Mouse (Mus musculus): ENCODE measurements around the gene Gm10184.
"Not testable (repeated sequence)": the region's sequence is repeated elsewhere in the genome, so short reads cannot be mapped to it uniquely, and the experiment has no call there.

Gene Gm10184

GRCm38 (mm10) chr17:89910349-89910748, at the start of gene Gm10184:
Gene Gm10184, minus strand, starts transcription at chr17:89910449.
- no peak for DNase-seq (ENCODE audit: low spot score)

GRCm38 (mm10) chr17:89933950-89934349, 23.7 kb upstream of the Gm10184 start:
- no peak for DNase-seq (ENCODE audit: low spot score)

GRCm38 (mm10) chr17:89907686-89908085, 2.6 kb downstream of the Gm10184 start:
- no peak for DNase-seq (ENCODE audit: low spot score)

- DNase-seq (ENCODE audit: low spot score), result not testable (repeated sequence)
Observed at GRCm38 (mm10) chr17:89904701-89905100, 5.5 kb downstream of the Gm10184 start.

- no peak for DNase-seq (ENCODE audit: low spot score)
Observed at GRCm38 (mm10) chr17:89902767-89903166, 7.5 kb downstream of the Gm10184 start.

GRCm38 (mm10) chr17:89900610-89901009, 9.6 kb downstream of the Gm10184 start:
- DNase-seq (ENCODE audit: low spot score), result no peak

GRCm38 (mm10) chr17:89899813-89900212, 10.4 kb downstream of the Gm10184 start:
- DNase-seq (ENCODE audit: low spot score), result no peak

GRCm38 (mm10) chr17:89864996-89865395, 45.3 kb downstream of the Gm10184 start:
- no peak for DNase-seq (ENCODE audit: low spot score)

Measured in adipocyte (in vitro differentiated cells).